Mouse (Mus musculus) E14TG2a.4 (cell line): ENCODE measurements around the gene Tob2.

ENCODE experiments used
- CTCF ChIP-seq: conservative IDR thresholded peaks from 2 replicates; pipeline ENCODE4 v1.5.1; 2014; ENCODE audit warnings: low read length
- NANOG ChIP-seq: IDR thresholded peaks from 2 replicates; pipeline ENCODE4 v1.6.1; 2014; ENCODE audit warnings: borderline replicate concordance, low read length, mixed read lengths

GRCm38 (mm10) chr15:81833481-81833880 lies 25.1 kb downstream of the Tob2 start:
- TF ChIP-seq CTCF (no peak), NANOG (no peak)
